Mouse (Mus musculus): ENCODE results near the gene Ano1. TPM values are rescaled to one million over a fixed set of nuclear protein-coding genes. Genes with fewer than 3 reads are reported as not detected.
A peak's percentile ranks its signal among the peaks of the same experiment; 100 is the strongest.

Gene Ano1
- total RNA-seq, 2 experiments from 2014 or later: 34.3 to 37.7 TPM

GRCm38 (mm10) chr7:144764537-144765282, 12.9 kb upstream of the Ano1 start:
- peak; percentile 42 for DNase-seq

DNA sequence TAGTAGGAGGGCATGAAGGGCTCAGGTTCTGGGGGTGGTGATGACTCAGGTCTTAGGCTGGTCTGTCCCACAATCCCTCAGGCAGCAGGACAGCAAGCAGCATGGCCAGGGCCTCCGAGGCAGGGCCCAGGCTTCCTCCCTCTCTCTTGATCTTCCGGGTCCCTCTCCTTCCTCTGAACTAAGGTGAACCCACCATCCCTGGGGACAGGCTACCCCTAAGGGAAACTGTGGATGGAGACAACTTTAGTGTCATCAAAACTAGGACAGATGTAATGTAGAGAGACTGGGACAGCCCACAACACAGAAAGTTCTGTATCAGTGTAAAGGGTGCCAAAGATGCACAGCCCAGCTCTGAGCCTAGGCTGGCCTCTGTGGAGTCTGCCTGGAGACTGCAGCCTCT, 12.2 kb upstream of the Ano1 start:
- DNase-seq: no peak

DNA sequence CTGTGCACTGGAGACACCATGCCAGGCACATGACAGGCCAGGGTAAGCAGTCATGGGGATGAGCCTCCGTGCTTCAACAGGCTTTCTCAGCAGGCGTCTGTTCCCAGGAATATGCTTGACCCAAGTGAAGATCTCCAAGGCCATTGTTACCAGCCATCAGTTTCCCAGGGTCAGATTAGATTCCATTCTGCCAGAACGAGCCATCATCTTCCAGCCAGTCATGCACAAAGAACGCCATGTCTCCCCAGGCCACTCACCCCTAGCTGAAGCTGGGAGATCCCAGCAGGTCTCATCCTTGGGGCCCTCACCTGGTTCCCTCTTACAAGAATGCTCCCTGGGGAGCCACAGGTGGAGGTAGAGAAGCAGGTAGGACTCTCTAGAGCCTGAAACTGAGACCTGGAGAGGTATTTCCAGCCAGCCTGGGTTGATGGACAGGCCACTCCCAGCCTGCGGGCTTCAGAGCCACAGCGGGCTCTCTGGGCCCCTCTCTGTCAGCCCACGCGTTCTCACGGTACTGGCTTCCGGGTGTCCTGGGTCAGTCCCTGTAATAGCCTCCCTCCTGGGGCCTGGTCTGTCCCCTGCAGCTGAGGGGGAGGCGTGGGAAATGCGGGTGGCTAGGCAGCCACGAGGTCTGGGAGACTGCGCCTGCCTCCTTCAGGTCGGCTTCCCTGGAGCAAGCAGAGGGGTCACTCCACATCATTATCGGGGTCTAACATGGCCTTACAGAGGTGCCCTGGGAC, 10.9 kb upstream of the Ano1 start:
- no peak for DNase-seq

DNA sequence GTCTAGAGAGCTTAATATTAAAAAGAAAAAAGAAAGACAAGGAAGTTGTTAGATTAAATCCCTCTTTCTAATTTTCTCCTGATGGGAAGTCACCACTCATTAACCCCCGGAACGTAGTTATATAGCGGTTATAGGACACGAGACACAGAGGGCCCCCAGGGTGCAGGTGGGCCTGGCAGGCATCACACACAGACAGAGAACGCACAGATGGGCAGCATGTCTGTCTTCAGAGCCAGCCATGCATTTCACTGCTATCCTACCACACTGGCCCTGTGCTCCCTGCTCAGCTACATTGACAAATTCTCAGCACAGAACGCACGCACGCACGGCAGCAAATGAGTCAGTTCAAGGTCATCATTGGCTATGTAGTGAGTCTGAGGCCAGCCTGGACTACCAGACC, 8.5 kb upstream of the Ano1 start:
- no peak for DNase-seq

DNA sequence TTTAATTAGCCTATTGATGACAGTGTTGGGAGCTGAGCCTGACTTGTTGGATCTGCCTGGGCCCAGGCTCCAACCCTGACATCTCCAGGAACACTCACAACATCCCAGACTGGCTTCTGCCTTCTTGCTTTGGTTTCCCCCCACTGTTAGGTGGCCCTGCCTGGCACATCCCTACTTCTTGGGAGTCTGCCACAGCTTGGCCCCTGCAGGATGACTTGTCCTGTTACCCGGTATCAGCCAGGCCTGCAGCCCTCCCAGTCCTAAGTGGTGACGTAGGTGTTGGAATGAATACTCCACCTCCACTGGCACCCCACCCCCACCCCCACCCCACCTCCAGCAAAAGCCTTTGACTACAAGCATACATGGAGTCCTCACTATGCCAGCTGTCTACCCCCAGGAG, 7.7 kb upstream of the Ano1 start:
- no peak for DNase-seq

DNA sequence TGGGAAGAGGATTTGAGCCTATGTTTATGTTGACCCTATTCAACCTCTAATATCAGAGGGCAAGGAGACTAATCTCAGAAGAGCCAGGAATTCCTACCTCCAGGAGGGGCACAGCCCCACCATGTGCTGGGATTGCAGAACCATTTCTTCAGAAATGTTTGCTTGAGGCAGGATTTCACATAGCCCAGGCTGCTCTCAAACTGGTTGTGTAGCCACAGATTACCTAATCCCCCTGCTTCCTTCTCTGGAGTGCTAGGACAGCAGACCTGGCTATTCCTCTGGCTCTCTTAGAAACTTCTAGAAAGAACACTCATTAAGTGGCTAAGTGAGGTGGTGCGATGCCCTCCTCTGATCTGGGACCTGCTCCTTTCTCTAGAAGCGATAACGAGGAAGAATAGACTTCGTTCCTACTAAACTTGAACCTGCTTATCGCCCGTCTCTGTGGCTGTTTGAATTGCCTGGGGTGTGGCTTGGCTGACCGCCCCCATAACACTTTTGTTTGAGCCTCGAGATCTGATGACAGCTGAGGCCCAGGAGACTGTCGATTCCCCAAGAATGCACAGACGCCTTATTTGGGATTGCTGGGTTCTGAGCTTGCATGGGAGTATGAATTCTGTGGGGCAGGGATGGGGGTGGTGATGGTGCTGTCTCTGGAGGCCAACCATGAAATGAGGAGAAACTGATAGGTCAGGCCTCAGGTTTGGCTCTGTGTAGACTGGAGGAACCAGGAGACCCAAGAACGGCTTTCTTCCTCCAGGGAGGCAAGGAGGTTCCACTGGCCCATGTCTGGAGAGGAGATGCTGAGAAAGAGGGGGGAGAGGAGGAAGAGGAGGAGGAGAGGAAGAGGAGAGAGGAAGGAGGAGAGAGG, 4.0 kb upstream of the Ano1 start:
- DNase-seq: no peak

DNA sequence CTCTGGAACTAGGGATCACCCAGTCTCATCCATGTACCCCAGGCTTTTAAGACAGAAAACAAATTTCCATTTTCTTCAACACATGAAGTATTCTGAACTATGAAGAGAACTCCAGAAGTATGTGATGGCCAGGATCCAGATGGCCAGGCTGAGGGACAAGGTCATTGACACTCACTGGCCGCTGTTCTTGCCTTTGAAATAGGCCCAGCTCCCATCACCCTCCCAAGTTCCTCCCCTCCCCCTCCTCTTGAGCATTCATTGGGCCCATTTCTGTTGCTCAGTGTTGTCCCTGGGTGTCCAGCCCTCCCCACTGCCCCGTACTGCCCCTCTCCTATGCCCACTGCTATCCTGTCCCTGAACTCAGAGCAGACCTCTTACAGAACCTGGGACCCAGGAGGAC, 2.9 kb upstream of the Ano1 start:
- peak; percentile 55 for DNase-seq

DNA sequence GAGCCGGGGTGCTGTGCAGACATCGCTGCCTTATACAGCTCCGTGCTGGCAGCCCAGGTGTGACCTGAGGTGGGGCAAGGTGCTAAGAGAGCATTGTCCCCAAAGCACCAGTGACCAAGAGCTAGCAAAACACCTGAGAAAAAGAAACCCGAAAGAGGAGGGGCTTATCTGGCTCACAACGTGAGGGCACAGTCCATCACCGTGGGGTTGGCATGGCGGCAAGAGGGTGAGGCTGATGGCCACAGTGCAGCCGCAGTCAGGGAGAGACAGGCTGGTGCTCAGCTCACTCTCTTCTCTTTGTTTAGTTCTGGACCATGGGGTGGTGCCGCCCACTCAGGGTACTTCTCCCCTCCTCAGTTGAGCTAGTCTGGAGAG, 1.9 kb upstream of the Ano1 start:
- DNase-seq: no peak

- DNase-seq: no peak
Measured at GRCm38 (mm10) chr7:144752919-144753656, 1.3 kb upstream of the Ano1 start.

GRCm38 (mm10) chr7:144747756-144748155, 4.0 kb downstream of the Ano1 start:
- no peak for DNase-seq

- no peak for DNase-seq
Measured at GRCm38 (mm10) chr7:144746466-144746865, 5.3 kb downstream of the Ano1 start.

DNA sequence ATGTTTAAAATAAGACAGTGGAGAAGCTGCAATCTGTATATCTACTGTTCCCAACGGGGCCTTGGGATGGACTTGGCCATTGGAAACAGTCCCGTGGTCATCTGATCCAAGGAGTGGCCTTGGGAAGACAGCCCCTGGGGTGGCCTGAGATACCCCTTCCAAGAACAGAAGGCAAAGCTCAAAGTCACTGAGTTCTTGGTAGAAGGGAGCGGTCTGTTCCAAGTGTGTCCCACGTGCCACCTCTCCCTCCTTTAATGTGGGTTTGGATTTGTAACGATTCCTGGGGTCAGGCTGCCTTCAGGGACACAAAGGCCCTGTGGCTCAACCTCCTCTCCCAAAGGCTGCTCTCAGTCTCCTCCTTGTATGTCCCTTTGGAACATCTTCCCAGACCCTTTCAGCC, 7.9 kb downstream of the Ano1 start:
- no peak for DNase-seq

DNA sequence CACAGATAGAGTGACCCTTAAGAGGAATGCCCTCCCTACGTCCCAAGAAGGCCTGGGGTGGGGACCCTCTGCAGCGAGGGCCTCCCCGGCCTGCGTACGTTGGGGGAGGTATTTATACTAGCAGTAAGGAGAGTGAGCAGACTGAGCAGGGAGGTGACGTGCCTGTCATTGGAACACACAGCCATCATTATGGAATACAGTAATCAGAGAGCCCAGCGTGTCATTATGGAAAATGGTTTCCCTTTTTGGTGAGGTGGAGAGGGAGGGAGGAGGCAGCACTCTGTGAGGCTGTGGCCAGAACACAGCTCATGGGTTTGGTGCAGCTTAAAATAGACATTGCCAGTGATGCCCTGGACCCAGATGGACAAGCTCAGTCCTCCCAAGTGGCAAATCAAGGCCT, 11.1 kb downstream of the Ano1 start:
- DNase-seq: no peak

- no peak for DNase-seq
Measured at GRCm38 (mm10) chr7:144739810-144740209, 12.0 kb downstream of the Ano1 start.

GRCm38 (mm10) chr7:144738357-144738798, 13.4 kb downstream of the Ano1 start:
- peak; percentile 17 for DNase-seq

- peak; percentile 45 for DNase-seq
Measured at GRCm38 (mm10) chr7:144731897-144732291, 19.9 kb downstream of the Ano1 start.

DNA sequence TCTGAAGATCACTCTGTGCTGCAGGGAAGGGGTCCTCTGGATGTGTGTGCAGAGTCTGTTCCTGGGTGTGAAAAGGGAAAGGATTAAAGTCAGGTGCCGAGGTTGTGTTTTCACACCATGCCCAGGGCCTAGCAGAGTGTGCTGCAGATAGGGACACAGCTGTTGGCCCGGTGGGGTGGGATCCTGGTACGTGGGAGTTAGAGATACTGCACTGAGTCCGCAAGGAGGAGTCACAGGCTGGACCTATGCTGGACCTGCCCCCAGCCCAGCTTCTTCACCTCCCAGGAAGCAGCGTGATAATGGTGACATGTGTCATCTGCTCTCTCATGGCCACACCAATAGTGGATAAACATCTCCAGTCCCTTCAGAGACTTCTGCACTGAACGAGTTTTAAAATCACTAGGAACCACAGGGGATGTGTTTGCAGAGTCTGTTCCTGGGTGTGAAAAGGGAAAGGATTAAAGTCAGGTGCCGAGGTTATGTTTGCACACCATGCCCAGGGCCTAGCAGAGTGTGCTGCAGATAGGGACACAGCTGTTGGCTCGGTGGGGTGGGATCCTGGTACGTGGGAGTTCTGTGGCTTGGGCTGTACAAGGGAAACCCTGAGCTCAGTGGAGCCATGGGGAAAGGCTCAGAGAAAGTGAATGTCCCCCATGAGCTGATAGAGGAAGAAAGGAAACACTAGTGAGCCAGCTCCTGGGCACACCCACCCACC, 20.4 kb downstream of the Ano1 start:
- no peak for DNase-seq

DNA sequence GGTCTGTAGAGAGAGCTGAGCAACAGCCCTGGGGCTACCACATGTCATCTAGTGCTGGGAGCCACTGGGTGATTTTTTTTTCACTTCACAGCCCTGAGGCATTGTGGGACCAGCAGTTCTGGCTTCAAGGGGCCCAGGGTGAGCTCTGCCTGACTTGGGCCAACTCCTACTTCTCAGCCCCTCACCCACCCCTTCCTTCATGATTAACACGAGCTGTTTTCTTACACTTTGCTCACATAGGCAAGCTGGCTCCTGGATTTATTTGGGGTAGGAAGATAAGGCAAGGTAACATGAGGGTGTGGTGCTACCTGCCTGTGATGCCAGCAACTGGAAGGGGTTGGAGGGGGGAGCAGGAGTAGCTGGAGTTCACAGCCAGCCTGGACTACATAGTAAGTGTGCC, 27.5 kb downstream of the Ano1 start:
- DNase-seq: no peak

GRCm38 (mm10) chr7:144719956-144720355, 31.8 kb downstream of the Ano1 start:
- no peak for DNase-seq

DNA sequence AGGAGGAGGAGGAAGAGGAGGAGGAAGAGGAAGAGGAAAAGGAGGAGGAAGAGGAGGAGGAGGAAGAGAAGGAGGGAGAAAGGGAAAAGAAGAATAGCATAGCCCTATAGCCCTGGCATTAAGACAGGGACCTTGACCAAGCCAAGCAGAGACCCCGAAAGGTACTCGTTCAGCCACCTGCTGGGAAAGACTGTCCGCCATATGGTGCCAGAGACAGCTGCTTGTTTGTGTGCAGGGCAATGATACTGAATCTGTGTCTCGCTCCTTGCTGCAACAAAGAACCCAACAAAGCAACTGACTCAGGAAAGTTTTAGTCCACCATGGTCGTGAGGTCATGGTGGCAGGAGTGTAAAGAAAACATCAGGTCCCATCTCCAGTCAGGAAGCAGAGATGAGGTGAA, 34.0 kb downstream of the Ano1 start:
- DNase-seq: no peak

DNA sequence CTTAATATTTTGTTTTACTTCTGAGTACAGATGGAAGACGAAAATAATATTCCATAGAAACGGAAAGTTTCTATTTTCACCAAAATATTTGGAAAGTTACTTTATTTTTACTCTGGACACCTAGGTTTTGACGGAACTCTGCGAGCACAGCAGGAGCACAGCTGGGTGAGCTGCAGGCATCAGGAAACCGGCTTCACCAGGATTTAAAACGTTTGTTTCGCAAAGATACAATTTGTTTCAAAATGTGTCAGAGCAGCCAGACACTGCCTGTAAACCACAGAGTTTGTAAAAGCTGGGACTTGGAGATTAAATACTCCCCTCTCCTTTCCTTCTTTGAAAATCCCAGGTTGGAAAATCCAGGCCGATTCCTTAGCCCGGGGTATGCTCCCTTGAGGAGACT, 53.9 kb downstream of the Ano1 start:
- no peak for DNase-seq

Data from adrenal gland, postnatal 10 days (tissue).